Mouse (Mus musculus) ES-E14 (cell line): ENCODE data around the gene Gm9857. TPM values are rescaled to one million over a fixed set of nuclear protein-coding genes. Genes with fewer than 3 reads are reported as not detected.

Experiments used
- DNase-seq: peaks from one replicate; pipeline ENCODE4 v3.0.0-alpha.2; 2013; ENCODE audit warnings: low read depth, low spot score
- H3K27ac ChIP-seq: 2 replicates; pipeline ENCODE4 v1.5.1; 2012; ENCODE audit warnings: low read depth, mild to moderate bottlenecking, low read length, moderate library complexity, mixed read lengths; ENCODE audit not compliant: poor library complexity, insufficient read depth, severe bottlenecking
- H3K36me3 ChIP-seq: 2 replicates; pipeline ENCODE4 v1.6.1; 2012; ENCODE audit warnings: mild to moderate bottlenecking, low read length, moderate library complexity, mixed read lengths; ENCODE audit not compliant: control insufficient read depth, poor library complexity, insufficient read depth, severe bottlenecking
- H3K4me1 ChIP-seq, 2 experiments: fragments of 150-350 bp in 1 of 2; sonication (generic) in 1 of 2; 2 replicates each; pipeline ENCODE4 v1.6.1; 2012; ENCODE audit warnings: low read length in 2 of 2, mild to moderate bottlenecking in 1 of 2, mixed read lengths in 1 of 2; ENCODE audit not compliant: control insufficient read depth in 2 of 2, insufficient read depth in 2 of 2, poor library complexity in 1 of 2
- H3K4me3 ChIP-seq, 2 experiments: fragments of 150-350 bp in 1 of 2; sonication (generic) in 1 of 2; 2 replicates each; pipeline ENCODE4 v1.5.1; 2012; ENCODE audit warnings: low read length in 2 of 2, low read depth in 1 of 2, mild to moderate bottlenecking in 1 of 2, mixed read lengths in 1 of 2; ENCODE audit not compliant: insufficient read depth in 1 of 2, poor library complexity in 1 of 2, severe bottlenecking in 1 of 2
- H3K9ac ChIP-seq: 2 replicates; pipeline ENCODE4 v1.6.1; 2012; ENCODE audit warnings: low read depth, mild to moderate bottlenecking, low read length, mixed read lengths; ENCODE audit not compliant: poor library complexity, insufficient read depth, severe bottlenecking
- H3K9me3 ChIP-seq: fragments of 150-350 bp; sonication (generic); 2 replicates; pipeline ENCODE4 v1.6.1; 2012; ENCODE audit warnings: low read depth, mild to moderate bottlenecking, low read length; ENCODE audit not compliant: control insufficient read depth, insufficient read depth
- CHD2 ChIP-seq: IDR thresholded peaks from 2 replicates; pipeline ENCODE4 v1.6.1; 2014; ENCODE audit warnings: mild to moderate bottlenecking, low read depth, low read length, inconsistent platforms
- HCFC1 ChIP-seq: IDR thresholded peaks from 2 replicates; pipeline ENCODE4 v1.6.1; 2012; ENCODE audit warnings: low read length, inconsistent platforms, borderline replicate concordance; ENCODE audit not compliant: insufficient read depth
- MAFK ChIP-seq: IDR thresholded peaks from 2 replicates; pipeline ENCODE4 v1.6.1; 2014; ENCODE audit warnings: mild to moderate bottlenecking, low read depth, low read length, inconsistent platforms; ENCODE audit not compliant: insufficient read depth
- ZC3H11A ChIP-seq: IDR thresholded peaks from 2 replicates; pipeline ENCODE4 v1.6.1; 2012; ENCODE audit warnings: low read depth, mild to moderate bottlenecking, inconsistent platforms, low read length, borderline replicate concordance
- ZNF384 ChIP-seq: IDR thresholded peaks from 2 replicates; pipeline ENCODE4 v1.6.1; 2012; ENCODE audit warnings: low read depth, low read length, inconsistent platforms
- in situ Hi-C, 2 experiments: fragments of 600-800 bp; cut with MboI; formaldehyde crosslinking; loops; one replicate each; pipeline ENCODE4 v1.15.1; 2025; ENCODE audit warnings: low sequenced_read_pairs in 2 of 2, inconsistent platforms in 1 of 2; ENCODE audit not compliant: unreplicated experiment in 2 of 2
- total RNA-seq: library from RNA; depleted of rRNA; stranded (reverse); fragments of 300-350 nt; gene quantifications from 2 replicates; pipeline ENCODE4 v1.2.3, GENCODE M21; 2012

Gene Gm9857
- total RNA-seq, 1 experiment = 0.76 TPM

DNA sequence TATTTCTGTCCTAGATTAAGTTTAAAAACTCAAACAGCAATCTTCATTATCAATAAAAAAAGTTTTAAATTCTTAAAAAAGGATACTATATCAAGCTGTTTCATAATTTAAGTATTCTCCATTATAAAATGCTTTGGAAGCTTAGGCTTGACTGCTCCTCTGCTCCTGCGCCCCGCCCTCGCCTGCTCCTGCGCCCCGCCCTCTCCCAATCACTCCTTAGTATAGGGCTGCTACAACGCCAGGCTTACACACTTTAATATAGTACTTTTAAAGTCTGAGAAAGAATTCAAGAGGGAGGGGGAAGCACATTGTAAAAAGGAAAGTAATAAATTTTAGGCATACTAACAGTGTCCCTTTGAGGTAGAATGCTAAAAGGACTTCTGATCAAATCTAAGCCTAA lies 37.3 kb downstream of the Gm9857 start:
- no peak for DNase-seq
- TF ChIP-seq ZC3H11A (no peak), HCFC1 (no peak)
- no peaks in the 10 kb centered on the region for H3K9me3 ChIP-seq
- no peak overlapping the region for H3K27ac ChIP-seq
- in situ Hi-C loops = no loop called here
- peaks cover 35% of the 10 kb centered on the region for H3K36me3 ChIP-seq
- no peaks in the 10 kb centered on the region for H3K4me1 ChIP-seq
- no peak overlapping the region for H3K9ac ChIP-seq
- H3K4me3 ChIP-seq = no peak overlapping the region

DNA sequence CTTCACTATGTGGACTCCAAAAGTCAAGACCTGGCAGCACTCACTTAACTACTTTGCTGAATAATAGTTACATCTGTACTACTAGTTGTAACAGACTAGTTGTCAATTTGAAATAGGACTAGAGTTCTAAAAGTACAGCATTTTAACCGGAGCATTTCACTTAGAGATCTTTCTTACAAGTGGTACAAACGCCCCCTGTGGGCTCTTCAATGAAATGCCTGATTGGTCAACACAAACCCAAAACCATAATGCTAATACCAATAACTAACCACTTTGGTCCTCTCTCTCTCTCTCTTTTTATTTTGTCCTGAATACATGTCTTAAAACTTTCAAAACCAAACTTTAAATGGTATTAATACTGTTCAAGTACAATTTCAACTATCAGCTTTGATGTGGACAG lies 38.2 kb downstream of the Gm9857 start:
- no peak for TF ChIP-seq ZC3H11A
- TF ChIP-seq CHD2 = no peak
- TF ChIP-seq ZNF384 = no peak
- TF ChIP-seq MAFK = no peak
- TF ChIP-seq HCFC1 = no peak
- H3K36me3 ChIP-seq = peaks cover 30% of the 10 kb centered on the region
- no peak for DNase-seq
- H3K27ac ChIP-seq = no peak overlapping the region
- H3K9me3 ChIP-seq = no peaks in the 10 kb centered on the region
- no peak overlapping the region for H3K9ac ChIP-seq
- no peak overlapping the region for H3K4me3 ChIP-seq
- H3K4me1 ChIP-seq = no peaks in the 10 kb centered on the region
- in situ Hi-C loops = no loop called here

DNA sequence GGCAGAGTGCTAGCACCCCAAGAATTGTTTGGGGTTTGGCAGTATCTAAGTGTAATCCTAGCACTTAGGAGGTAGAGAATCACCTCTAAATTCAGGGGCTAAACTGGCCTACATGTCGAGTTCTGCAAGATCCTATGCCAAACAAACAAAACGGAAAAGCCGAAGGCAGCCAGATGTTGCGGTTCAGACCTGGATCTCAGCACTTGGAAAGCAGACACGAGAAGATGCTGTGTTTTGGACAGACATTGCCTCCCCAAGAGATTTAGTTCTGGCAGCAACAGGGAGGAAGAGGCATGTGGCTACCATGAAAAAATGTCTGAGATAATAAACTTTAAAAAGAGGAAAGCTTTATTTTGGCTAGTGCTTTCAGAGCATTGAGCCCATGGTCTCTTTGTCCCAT lies 39.6 kb downstream of the Gm9857 start:
- no peak for DNase-seq
- in situ Hi-C loops = no loop called here
- H3K27ac ChIP-seq = no peak overlapping the region

DNA sequence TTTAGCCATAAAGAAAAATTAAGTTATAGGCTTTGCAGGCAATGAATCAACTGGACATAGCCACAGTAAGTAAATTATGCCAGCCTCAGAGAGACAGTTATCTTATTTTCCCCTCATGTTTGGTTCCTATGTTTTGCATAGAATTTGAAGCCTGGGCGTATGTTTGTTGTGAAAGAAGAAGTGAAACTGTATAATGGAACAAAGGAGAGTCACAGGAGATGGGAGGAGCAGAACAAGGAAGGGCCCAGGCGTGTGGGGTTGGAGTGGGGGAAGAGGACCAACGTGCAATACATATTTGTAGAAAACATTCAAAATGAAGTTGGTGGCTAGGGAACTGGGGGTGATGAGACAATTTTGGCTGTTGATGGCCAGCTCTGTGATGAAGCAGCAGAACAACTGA lies 40.1 kb downstream of the Gm9857 start:
- no peak overlapping the region for H3K27ac ChIP-seq
- peaks cover 20% of the 10 kb centered on the region for H3K36me3 ChIP-seq
- no peak for TF ChIP-seq MAFK
- no peak for TF ChIP-seq ZC3H11A
- TF ChIP-seq HCFC1 = no peak
- H3K9ac ChIP-seq = no peak overlapping the region
- DNase-seq = no peak
- H3K4me1 ChIP-seq = no peaks in the 10 kb centered on the region
- no peaks in the 10 kb centered on the region for H3K9me3 ChIP-seq
- in situ Hi-C loops = no loop called here
- H3K4me3 ChIP-seq = no peak overlapping the region

More for the DNA sequence above, 39.6 kb downstream of the Gm9857 start:
- no peak overlapping the region for H3K9ac ChIP-seq
- H3K36me3 ChIP-seq = peaks cover 23% of the 10 kb centered on the region
- H3K4me3 ChIP-seq = no peak overlapping the region
- no peaks in the 10 kb centered on the region for H3K9me3 ChIP-seq
- TF ChIP-seq ZC3H11A (no peak), HCFC1 (no peak), ZNF384 (no peak), CHD2 (no peak), MAFK (no peak)
- no peaks in the 10 kb centered on the region for H3K4me1 ChIP-seq

DNA sequence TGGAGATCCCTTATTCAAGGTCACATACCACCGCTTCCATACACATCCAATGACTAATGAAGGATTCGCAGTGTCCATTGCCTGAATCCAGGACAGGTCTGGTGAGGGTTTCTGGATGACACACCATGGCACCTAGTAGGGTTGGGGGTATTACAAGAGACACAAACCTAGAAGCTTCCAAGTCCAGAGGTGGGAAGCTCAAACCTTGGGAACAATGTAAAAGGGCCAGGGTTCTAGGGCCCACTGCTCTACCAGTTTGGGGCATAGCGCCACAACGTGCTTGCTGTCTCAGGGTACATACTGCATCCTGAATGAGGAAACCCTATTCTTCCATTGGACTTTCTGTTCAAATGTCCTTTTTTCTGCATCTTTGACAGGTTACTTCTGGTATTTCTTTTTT lies 41.6 kb downstream of the Gm9857 start:
- Histone ChIP-seq H3K9me3 (no peaks in the 10 kb centered on the region), H3K27ac (no peak overlapping the region), H3K4me3 (no peak overlapping the region), H3K4me1 (no peaks in the 10 kb centered on the region), H3K36me3 (peaks cover 7% of the 10 kb centered on the region; the same call in 1 of the 2 replicates), H3K9ac (no peak overlapping the region)
- no peak for DNase-seq
- in situ Hi-C loops = no loop called here
- no peak for TF ChIP-seq MAFK
- TF ChIP-seq CHD2 = no peak
- no peak for TF ChIP-seq ZC3H11A
- TF ChIP-seq ZNF384 = no peak
- TF ChIP-seq HCFC1 = no peak
